Mouse (Mus musculus): ENCODE measurements around the gene Kcnn3.

Kcnn3 gene

GRCm38 (mm10) chr3:89519894-89520293 is at the start of gene Kcnn3:
Gene Kcnn3 (plus strand): TSS chr3:89520164.
- DNase-seq (ENCODE audit: low spot score in 2 of 2): peak; percentile 84 to 86

GRCm38 (mm10) chr3:89472280-89472679 is 47.7 kb upstream of the Kcnn3 start:
- no peak for DNase-seq (ENCODE audit: low spot score in 2 of 2)

DNA sequence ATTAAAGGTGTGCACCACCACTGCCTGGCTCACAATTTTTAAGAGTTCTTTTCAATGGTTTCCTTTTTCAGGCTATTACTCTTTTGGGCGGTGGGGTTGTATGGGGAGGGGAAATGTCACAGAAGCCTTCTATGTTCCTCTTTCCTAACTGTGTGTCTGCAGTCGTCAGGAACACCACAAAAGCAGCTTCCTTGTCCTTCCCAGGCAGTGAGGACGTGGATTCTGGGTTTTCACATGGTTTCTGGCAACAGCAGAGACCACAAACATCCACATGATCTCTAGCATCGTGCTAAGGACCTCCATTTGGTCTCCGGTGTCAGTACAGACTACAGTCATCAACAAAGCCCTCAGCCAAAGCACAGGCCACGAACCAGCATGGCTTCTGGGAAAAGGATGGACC is 46.1 kb upstream of the Kcnn3 start:
- DNase-seq (ENCODE audit: low spot score in 2 of 2): no peak

- DNase-seq (ENCODE audit: low spot score in 2 of 2): no peak
Measured at GRCm38 (mm10) chr3:89479055-89479454, 40.9 kb upstream of the Kcnn3 start.

DNA sequence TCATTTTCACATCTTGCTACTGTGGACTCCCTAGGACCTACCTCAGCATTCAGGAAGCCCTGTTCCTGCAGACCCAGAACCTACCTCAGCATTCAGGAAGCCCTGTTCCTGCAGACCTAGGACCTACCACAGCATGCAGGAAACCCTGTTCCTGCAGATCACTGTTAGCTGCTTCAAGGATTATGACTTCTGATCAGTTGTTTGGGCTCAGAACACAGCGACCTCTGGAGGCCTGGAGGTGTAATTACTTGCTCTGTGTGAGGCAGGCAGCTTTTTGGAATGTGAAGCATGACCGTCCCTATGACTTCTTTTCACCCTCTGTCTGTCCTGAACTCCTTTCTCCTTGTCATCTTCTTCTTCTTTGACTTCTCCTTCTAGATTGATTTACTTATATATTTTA is 38.5 kb upstream of the Kcnn3 start:
- no peak for DNase-seq (ENCODE audit: low spot score in 2 of 2)

- DNase-seq (ENCODE audit: low spot score in 2 of 2): no peak
Measured at GRCm38 (mm10) chr3:89482249-89482648, 37.7 kb upstream of the Kcnn3 start.

GRCm38 (mm10) chr3:89484766-89485524 is 35.0 kb upstream of the Kcnn3 start:
- peak; percentile 9 to 15 for DNase-seq (ENCODE audit: low spot score in 2 of 2)

GRCm38 (mm10) chr3:89486111-89486510 is 33.9 kb upstream of the Kcnn3 start:
- DNase-seq (ENCODE audit: low spot score in 2 of 2): no peak

DNA sequence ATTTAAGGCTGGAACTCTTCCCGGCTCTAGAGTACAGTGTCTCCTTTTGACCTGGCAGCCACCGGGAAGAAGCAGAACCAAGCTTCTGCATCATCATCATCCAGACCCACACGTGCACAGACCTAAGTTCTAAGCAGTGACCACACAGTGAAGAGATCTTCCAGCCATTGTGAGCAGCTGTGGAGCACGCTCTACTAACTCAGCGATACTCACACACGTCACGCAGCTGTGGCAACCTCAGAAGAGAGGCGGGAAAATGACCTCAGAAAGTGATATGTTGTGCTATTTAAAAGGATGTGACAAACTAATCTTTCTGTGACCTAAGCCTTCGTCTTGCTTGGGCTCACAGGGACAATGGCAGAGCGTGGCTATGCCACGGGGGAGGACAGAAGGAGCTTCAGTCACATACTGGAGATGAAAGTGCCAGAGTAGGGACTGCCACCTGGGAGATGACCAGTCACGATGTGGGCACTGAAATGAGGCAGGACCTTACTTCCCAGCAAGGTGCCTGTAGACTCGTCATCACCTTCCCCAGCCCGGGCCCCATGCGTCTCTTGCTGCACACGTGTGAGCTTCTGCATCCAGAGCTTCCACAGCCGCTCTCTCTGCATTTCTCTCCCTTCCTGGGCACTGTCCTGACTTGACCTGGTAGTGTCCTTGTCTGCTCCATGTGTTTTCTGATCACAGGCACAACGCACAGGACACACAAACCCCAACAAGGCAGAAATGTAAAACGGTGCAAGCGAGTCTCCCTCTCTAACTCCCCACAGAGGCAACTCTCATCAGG is 32.9 kb upstream of the Kcnn3 start:
- no peak for DNase-seq (ENCODE audit: low spot score in 2 of 2)

- DNase-seq (ENCODE audit: low spot score in 2 of 2): no peak
Measured at GRCm38 (mm10) chr3:89490790-89491189, 29.2 kb upstream of the Kcnn3 start.

GRCm38 (mm10) chr3:89491559-89491958 is 28.4 kb upstream of the Kcnn3 start:
- no peak for DNase-seq (ENCODE audit: low spot score in 2 of 2)

DNA sequence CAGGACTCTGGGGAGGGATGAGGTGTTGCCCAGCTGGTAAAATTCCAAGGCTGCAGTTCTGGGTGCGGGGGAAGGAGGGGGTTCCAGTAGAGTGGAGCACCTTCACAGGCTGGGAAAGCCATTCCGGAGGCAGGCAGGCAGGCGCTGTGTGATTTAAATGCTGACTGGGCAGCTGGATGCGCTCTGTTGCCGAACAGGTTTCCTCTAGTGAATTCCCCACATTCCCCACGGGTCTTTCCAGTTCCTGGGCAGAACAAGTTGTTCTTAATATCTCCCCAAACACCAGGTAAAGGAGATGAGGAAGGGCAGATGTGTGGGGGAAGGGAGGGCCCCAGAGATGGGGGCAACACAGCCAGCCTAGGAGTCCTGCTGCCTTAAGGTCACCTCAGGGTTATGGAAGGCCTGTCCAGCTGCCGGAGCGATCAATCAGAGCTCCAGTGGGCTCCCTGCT is 27.2 kb upstream of the Kcnn3 start:
- DNase-seq (ENCODE audit: low spot score in 2 of 2): no peak

- no peak for DNase-seq (ENCODE audit: low spot score in 2 of 2)
Measured at GRCm38 (mm10) chr3:89494630-89495029, 25.3 kb upstream of the Kcnn3 start.

DNA sequence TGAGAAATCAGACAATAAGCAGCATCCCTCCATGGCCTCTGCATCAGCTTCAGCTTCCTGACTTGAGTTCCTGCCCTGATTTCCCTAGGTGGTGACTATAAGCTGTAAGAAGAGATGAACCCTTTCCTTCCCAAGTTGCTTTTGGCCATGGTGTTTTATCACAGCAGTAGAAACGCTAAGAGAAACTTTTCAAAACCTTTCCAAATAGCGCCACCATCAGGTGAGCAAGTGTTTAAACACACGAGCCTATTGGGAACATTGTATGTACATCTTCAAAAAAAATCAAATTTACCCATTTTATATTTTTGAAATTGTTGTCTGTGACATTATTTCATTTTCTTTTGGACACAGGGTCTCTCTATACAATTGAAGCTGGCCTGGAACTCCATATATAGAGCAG is 23.6 kb upstream of the Kcnn3 start:
- DNase-seq (ENCODE audit: low spot score in 2 of 2): no peak

- DNase-seq (ENCODE audit: low spot score in 2 of 2): no peak
Measured at GRCm38 (mm10) chr3:89499696-89500095, 20.3 kb upstream of the Kcnn3 start.

GRCm38 (mm10) chr3:89501486-89501885 is 18.5 kb upstream of the Kcnn3 start:
- DNase-seq (ENCODE audit: low spot score in 2 of 2): no peak

DNA sequence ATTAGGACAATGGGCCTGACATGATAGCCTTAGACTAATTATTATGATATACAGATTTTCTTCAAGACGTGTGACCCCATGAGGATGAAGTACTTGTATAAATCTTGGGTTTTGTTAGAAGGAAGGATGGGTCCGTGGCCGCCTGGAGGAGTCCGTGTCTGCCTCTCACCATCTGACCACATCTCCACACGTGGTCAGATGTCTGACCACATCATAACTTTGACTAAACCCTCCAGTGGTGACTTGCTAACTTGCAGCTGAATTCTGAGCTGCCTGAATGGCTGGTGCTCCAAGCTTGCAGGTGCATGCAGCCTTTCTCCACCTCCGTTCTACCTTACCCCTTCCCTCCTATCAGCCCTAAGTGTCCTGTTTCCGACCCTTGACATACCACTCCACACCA is 17.4 kb upstream of the Kcnn3 start:
- DNase-seq (ENCODE audit: low spot score in 2 of 2): no peak

DNA sequence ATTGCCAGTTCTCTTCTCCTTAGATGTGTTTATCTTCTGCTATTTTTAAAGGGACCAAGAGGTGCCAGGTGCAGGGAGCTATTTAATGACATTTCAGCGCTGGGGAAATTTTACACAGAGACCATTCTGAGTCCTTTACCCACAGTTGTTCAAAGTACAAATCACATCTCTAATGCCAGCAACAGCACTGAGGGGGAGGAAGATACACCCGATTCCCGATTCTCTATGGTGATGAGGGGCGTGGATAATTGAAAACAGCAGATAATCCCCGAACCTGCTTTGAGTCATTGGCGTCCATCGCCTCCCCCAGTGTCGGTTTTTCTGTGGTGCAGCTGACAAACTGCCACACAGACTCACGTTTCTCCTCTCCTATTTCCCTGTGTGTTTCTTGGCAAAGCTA is 11.9 kb upstream of the Kcnn3 start:
- DNase-seq (ENCODE audit: low spot score in 2 of 2): no peak

- peak in 1 of 2 experiments; percentile 46 for DNase-seq (ENCODE audit: low spot score in 2 of 2)
Measured at GRCm38 (mm10) chr3:89510979-89511378, 9.0 kb upstream of the Kcnn3 start.

- DNase-seq (ENCODE audit: low spot score in 2 of 2): no peak
Measured at GRCm38 (mm10) chr3:89511400-89511799, 8.6 kb upstream of the Kcnn3 start.

DNA sequence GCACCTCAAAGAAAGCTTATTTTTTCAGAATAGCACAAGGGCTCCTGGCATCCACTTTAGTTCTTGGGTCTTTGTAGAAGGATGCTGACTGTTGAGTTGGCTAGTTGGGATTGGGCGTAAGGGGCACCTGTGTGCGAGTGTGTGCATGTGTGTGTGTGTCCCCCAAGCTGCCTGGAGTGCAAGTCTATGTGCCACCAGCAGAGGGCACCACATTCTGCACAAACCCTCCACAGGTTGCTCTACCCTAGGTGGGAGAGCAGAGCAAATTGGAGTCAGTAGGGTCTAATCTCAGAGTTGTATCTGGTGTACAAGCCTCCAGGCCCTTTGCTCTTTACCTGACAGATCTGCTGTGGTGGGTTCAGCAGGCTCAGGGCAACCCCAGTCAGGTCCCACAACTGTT is 7.7 kb upstream of the Kcnn3 start:
- no peak for DNase-seq (ENCODE audit: low spot score in 2 of 2)

- no peak for DNase-seq (ENCODE audit: low spot score in 2 of 2)
Measured at GRCm38 (mm10) chr3:89515444-89515843, 4.5 kb upstream of the Kcnn3 start.

- DNase-seq (ENCODE audit: low spot score in 2 of 2): no peak
Measured at GRCm38 (mm10) chr3:89516321-89516720, 3.6 kb upstream of the Kcnn3 start.

All from right cerebral cortex, postnatal 36 days (tissue).